Mouse (Mus musculus): Measurements from ENCODE around the gene Igfbp7. TPM values are rescaled to one million over a fixed set of nuclear protein-coding genes. Genes with fewer than 3 reads are reported as not detected.

Gene Igfbp7
- 81.5 and 102 TPM in 2 replicates for polyA plus RNA-seq (2012; rRNA removed)
- 86.7 and 100 TPM in 2 replicates for polyA plus RNA-seq (2014; fragmentation: Nextera tagmentation; extraction: Ambion mirVana)

DNA sequence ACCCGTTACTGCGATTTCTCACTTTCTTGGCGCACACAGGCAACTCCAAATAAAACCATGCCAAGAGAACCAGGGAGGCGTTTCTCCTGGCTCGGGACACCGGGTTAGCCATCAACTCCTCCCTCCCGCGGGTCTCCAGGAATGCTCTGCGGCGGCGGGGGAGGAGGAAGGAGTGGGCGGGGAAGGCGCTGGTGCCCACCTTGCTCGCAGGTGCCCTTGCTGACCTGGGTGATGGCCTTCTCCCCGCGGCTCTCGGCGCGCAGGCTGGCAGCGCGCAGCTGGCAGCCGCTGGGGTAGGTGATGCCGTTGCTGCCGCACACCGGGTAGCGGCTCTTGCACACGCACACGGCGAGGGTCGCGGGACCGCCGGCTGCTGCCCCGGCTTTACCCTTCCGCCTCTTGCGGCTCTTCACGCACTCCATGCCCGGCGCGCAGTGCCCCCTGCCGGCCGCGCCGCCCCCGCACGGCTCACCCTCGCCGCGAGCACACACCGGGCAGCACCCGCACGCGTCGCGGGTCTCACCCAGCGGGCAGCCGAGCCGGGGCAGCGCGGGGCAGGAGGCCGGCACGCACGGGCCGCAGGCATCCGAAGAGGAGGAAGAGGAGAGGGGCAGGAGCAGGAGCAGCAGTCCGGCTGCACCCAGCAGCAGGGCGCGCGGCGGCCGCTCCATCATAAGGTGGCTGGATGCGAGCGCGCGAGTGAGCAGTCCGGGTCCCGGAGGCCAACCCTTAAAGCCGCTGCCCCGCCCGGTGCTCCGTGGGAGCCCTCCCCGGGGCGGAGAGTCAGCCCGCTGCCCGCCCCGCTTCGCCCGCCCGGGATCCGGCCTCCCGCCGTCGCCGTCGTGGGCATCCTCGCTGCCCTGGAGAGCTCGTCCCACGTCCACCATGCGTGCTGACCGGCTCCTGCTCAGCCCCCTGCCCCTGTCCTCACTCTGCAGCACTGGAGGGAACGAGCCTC lies at the start of gene Igfbp7:
TSS of gene Igfbp7 (minus strand) at position 701 of the 958 bp plus-strand sequence.
- Histone ChIP-seq H3K27ac (replicated peaks; ENCODE audit: low read depth, low read length) (peak within 1 kb of the TSS; percentile 61), H3K9me3 (ENCODE audit: control insufficient read depth, low read length) (no peaks in the 10 kb centered on the region), H3K4me2 (replicated peaks; ENCODE audit: low read depth, low read length, severe bottlenecking) (peak within 1 kb of the TSS; percentile 98), H3K4me3 (replicated peaks; ENCODE audit: low read length) (peak within 1 kb of the TSS; percentile 58), H3K27me3 (ENCODE audit: control insufficient read depth, insufficient read depth, low read length) (no peaks in the 10 kb centered on the region), H3K9ac (ENCODE audit: low read depth, low read length, severe bottlenecking) (peak within 1 kb of the TSS; percentile 71), H3K4me1 (ENCODE audit: control insufficient read depth, insufficient read depth, low read length) (no peaks in the 10 kb centered on the region), H3K36me3 (ENCODE audit: control insufficient read depth, insufficient read depth, low read length) (no peaks in the 10 kb centered on the region)
- DNase-seq (ENCODE audit: low spot score) (peak; percentile 62), ATAC-seq (ENCODE audit: low FRiP score, low read depth) (peak; percentile 87)
- no peak for TF ChIP-seq POLR2A (IDR thresholded peaks at IDR 0.05; ENCODE audit: borderline replicate concordance, extremely low read depth, insufficient read depth, insufficient read length)
- 6% methylated on average over 82 of the region's 101 CpGs for WGBS

GRCm38 (mm10) chr5:77452103-77452502 lies 44.3 kb upstream of the Igfbp7 start:
- H3K4me3 ChIP-seq (replicated peaks; ENCODE audit: low read length): no peak overlapping the region
- H3K27me3 ChIP-seq (ENCODE audit: control insufficient read depth, insufficient read depth, low read length): no peaks in the 10 kb centered on the region
- no peak overlapping the region for H3K9ac ChIP-seq (ENCODE audit: low read depth, low read length, severe bottlenecking)
- TF ChIP-seq POLR2A (IDR thresholded peaks at IDR 0.05; ENCODE audit: borderline replicate concordance, extremely low read depth, insufficient read depth, insufficient read length): no peak
- H3K27ac ChIP-seq (replicated peaks; ENCODE audit: low read depth, low read length): no peak overlapping the region
- no peaks in the 10 kb centered on the region for H3K4me1 ChIP-seq (ENCODE audit: control insufficient read depth, insufficient read depth, low read length)
- no peaks in the 10 kb centered on the region for H3K9me3 ChIP-seq (ENCODE audit: control insufficient read depth, low read length)
- DNase-seq (ENCODE audit: low spot score) (no peak), ATAC-seq (ENCODE audit: low FRiP score, low read depth) (no peak)
- no peaks in the 10 kb centered on the region for H3K36me3 ChIP-seq (ENCODE audit: control insufficient read depth, insufficient read depth, low read length)
- H3K4me2 ChIP-seq (replicated peaks; ENCODE audit: low read depth, low read length, severe bottlenecking): no peak overlapping the region
- WGBS: 82% methylated on average over 6 of the region's 6 CpGs

DNA sequence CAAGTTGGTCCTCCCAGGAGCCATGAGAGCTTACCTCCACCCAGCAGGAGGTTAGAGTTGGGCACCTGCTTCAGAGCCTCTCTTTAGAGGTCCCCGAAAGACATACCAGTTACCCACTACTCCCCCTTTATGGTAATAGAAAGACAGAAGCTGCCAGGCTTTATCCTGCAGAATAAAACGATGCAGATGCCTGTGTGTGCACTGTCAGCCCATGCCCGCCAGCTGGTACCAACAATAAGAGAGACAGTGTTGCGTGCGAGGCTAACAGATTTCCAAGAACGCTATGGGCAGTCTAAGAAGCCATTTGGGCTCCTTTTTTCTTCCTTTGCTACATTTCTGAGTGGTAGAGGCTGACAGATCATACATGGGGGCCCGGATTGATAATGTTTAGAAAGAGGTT lies 41.7 kb upstream of the Igfbp7 start:
- H3K4me3 ChIP-seq (replicated peaks; ENCODE audit: low read length): no peak overlapping the region
- no peak for ATAC-seq (ENCODE audit: low FRiP score, low read depth)

GRCm38 (mm10) chr5:77445431-77445830 lies 37.6 kb upstream of the Igfbp7 start:
- no peak for TF ChIP-seq POLR2A (IDR thresholded peaks at IDR 0.05; ENCODE audit: borderline replicate concordance, extremely low read depth, insufficient read depth, insufficient read length)
- H3K36me3 ChIP-seq (ENCODE audit: control insufficient read depth, insufficient read depth, low read length): no peaks in the 10 kb centered on the region
- no peak overlapping the region for H3K27ac ChIP-seq (replicated peaks; ENCODE audit: low read depth, low read length)
- H3K27me3 ChIP-seq (ENCODE audit: control insufficient read depth, insufficient read depth, low read length): no peaks in the 10 kb centered on the region
- no peaks in the 10 kb centered on the region for H3K4me1 ChIP-seq (ENCODE audit: control insufficient read depth, insufficient read depth, low read length)
- H3K4me2 ChIP-seq (replicated peaks; ENCODE audit: low read depth, low read length, severe bottlenecking): no peak overlapping the region
- DNase-seq (ENCODE audit: low spot score) (no peak), ATAC-seq (ENCODE audit: low FRiP score, low read depth) (no peak)
- H3K4me3 ChIP-seq (replicated peaks; ENCODE audit: low read length): no peak overlapping the region
- 93% methylated on average over 4 of the region's 4 CpGs for WGBS
- no peaks in the 10 kb centered on the region for H3K9me3 ChIP-seq (ENCODE audit: control insufficient read depth, low read length)
- no peak overlapping the region for H3K9ac ChIP-seq (ENCODE audit: low read depth, low read length, severe bottlenecking)

More for the DNA sequence above, 41.7 kb upstream of the Igfbp7 start:
- 84% methylated on average over 7 of the region's 7 CpGs for WGBS
- no peak for DNase-seq (ENCODE audit: low spot score)
- Histone ChIP-seq H3K4me2 (replicated peaks; ENCODE audit: low read depth, low read length, severe bottlenecking) (no peak overlapping the region), H3K27ac (replicated peaks; ENCODE audit: low read depth, low read length) (no peak overlapping the region), H3K4me1 (ENCODE audit: control insufficient read depth, insufficient read depth, low read length) (no peaks in the 10 kb centered on the region), H3K27me3 (ENCODE audit: control insufficient read depth, insufficient read depth, low read length) (no peaks in the 10 kb centered on the region), H3K9me3 (ENCODE audit: control insufficient read depth, low read length) (no peaks in the 10 kb centered on the region), H3K9ac (ENCODE audit: low read depth, low read length, severe bottlenecking) (no peak overlapping the region), H3K36me3 (ENCODE audit: control insufficient read depth, insufficient read depth, low read length) (no peaks in the 10 kb centered on the region)
- TF ChIP-seq POLR2A (IDR thresholded peaks at IDR 0.05; ENCODE audit: borderline replicate concordance, extremely low read depth, insufficient read depth, insufficient read length): no peak

GRCm38 (mm10) chr5:77443889-77444573 lies 36.2 kb upstream of the Igfbp7 start:
- DNase-seq (ENCODE audit: low spot score) (no peak), ATAC-seq (ENCODE audit: low FRiP score, low read depth) (no peak)
- H3K4me2 ChIP-seq (replicated peaks; ENCODE audit: low read depth, low read length, severe bottlenecking): no peak overlapping the region
- H3K9ac ChIP-seq (ENCODE audit: low read depth, low read length, severe bottlenecking): no peak overlapping the region
- whole genome bisulfite sequencing: 76% methylated on average over 8 of the region's 8 CpGs
- H3K27me3 ChIP-seq (ENCODE audit: control insufficient read depth, insufficient read depth, low read length): no peaks in the 10 kb centered on the region
- no peaks in the 10 kb centered on the region for H3K9me3 ChIP-seq (ENCODE audit: control insufficient read depth, low read length)
- H3K4me3 ChIP-seq (replicated peaks; ENCODE audit: low read length): no peak overlapping the region
- TF ChIP-seq POLR2A (IDR thresholded peaks at IDR 0.05; ENCODE audit: borderline replicate concordance, extremely low read depth, insufficient read depth, insufficient read length): no peak
- H3K27ac ChIP-seq (replicated peaks; ENCODE audit: low read depth, low read length): no peak overlapping the region
- H3K36me3 ChIP-seq (ENCODE audit: control insufficient read depth, insufficient read depth, low read length): no peaks in the 10 kb centered on the region
- no peaks in the 10 kb centered on the region for H3K4me1 ChIP-seq (ENCODE audit: control insufficient read depth, insufficient read depth, low read length)
